Mouse (Mus musculus): Measurements from ENCODE around the gene Srgap2. TPM values are rescaled to one million over a fixed set of nuclear protein-coding genes. Genes with fewer than 3 reads are reported as not detected.
A peak's percentile ranks its signal among the peaks of the same experiment; 100 is the strongest.

Gene Srgap2
- polyA plus RNA-seq, 1 experiment from 2014 or later, result 16.9 TPM

GRCm38 (mm10) chr1:131246433-131247395 is 280.4 kb downstream of the Srgap2 start:
- Histone ChIP-seq H3K27ac (replicated peaks) (no peak overlapping the region), H3K9me3 (replicated peaks) (no peaks in the 10 kb centered on the region), H3K27me3 (ENCODE audit: low read depth, poor library complexity, severe bottlenecking) (peaks cover 68% of the 10 kb centered on the region), H3K4me3 (no peak overlapping the region), H3K4me1 (peaks cover 26% of the 10 kb centered on the region), H3K36me3 (no peaks in the 10 kb centered on the region)
- peak; percentile 31 for DNase-seq (ENCODE audit: low spot score)
- WGBS, result 19% methylated on average over 7 of the region's 7 CpGs

- Histone ChIP-seq H3K36me3 (no peaks in the 10 kb centered on the region), H3K27ac (replicated peaks) (no peak overlapping the region), H3K4me1 (peaks cover 26% of the 10 kb centered on the region), H3K4me3 (peak overlapping the region; percentile 76), H3K9me3 (replicated peaks) (no peaks in the 10 kb centered on the region), H3K27me3 (ENCODE audit: low read depth, poor library complexity, severe bottlenecking) (peaks cover 76% of the 10 kb centered on the region)
- DNase-seq (ENCODE audit: low spot score), result peak; percentile 40
- WGBS, result 7% methylated on average over 9 of the region's 9 CpGs
Observed at GRCm38 (mm10) chr1:131245926-131246325, 281.2 kb downstream of the Srgap2 start.

GRCm38 (mm10) chr1:131245089-131245856 is 281.9 kb downstream of the Srgap2 start, which contains the start of gene Rassf5:
Rassf5 (minus strand) TSS chr1:131245258.
- Histone ChIP-seq H3K36me3 (no peaks in the 10 kb centered on the region), H3K27ac (replicated peaks) (peak within 1 kb of the TSS; percentile 71), H3K4me3 (peak within 1 kb of the TSS; percentile 76), H3K27me3 (ENCODE audit: low read depth, poor library complexity, severe bottlenecking) (peaks cover 83% of the 10 kb centered on the region), H3K4me1 (peaks cover 30% of the 10 kb centered on the region), H3K9me3 (replicated peaks) (no peaks in the 10 kb centered on the region)
- DNase-seq (ENCODE audit: low spot score), result no peak
- 1% methylated on average over 60 of the region's 60 CpGs for WGBS

DNA sequence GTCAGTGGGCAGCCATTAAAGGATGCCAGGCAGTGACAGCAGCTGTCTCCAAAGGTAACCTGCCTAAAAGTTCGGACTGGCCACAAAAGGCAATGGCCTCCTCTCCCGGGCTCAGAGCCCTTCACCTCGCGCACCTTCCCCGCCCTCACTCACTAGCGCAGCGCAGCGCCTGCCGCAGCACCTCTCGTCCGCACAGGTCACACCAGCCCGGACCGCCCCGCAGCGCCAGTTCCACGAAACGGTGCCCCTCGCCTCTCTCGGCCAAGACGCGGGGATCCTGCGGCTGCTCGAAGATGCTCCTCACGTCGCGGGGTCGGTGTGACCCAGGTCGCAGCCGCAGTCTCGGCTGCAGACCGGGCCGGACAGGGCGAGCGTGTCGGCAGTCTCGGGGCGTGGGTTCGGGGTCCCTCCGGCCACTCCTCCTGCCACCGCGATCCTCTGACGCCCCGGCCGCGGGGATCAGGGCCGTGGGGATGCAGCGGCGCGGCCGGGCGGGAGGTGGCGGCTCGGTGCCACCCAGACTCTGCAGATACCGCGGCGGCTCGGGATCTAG is 282.5 kb downstream of the Srgap2 start:
- peak; percentile 66 for DNase-seq (ENCODE audit: low spot score)
- Histone ChIP-seq H3K27ac (replicated peaks) (peak overlapping the region; percentile 71), H3K4me1 (peaks cover 37% of the 10 kb centered on the region), H3K9me3 (replicated peaks) (no peaks in the 10 kb centered on the region), H3K27me3 (ENCODE audit: low read depth, poor library complexity, severe bottlenecking) (peaks cover 88% of the 10 kb centered on the region), H3K36me3 (no peaks in the 10 kb centered on the region), H3K4me3 (peak overlapping the region; percentile 76)
- WGBS, result 1% methylated on average over 57 of the region's 57 CpGs

GRCm38 (mm10) chr1:131242956-131243355 is 284.2 kb downstream of the Srgap2 start:
- WGBS, result 60% methylated on average over 6 of the region's 6 CpGs
- H3K36me3 ChIP-seq, result no peaks in the 10 kb centered on the region
- H3K27me3 ChIP-seq (ENCODE audit: low read depth, poor library complexity, severe bottlenecking), result peaks cover 90% of the 10 kb centered on the region
- H3K4me1 ChIP-seq, result peaks cover 38% of the 10 kb centered on the region
- H3K9me3 ChIP-seq (replicated peaks), result no peaks in the 10 kb centered on the region
- DNase-seq (ENCODE audit: low spot score), result no peak
- H3K4me3 ChIP-seq, result no peak overlapping the region
- no peak overlapping the region for H3K27ac ChIP-seq (replicated peaks)

- H3K27me3 ChIP-seq (ENCODE audit: low read depth, poor library complexity, severe bottlenecking), result peaks cover 62% of the 10 kb centered on the region
- H3K4me1 ChIP-seq, result peaks cover 16% of the 10 kb centered on the region
- H3K4me3 ChIP-seq, result no peak overlapping the region
- DNase-seq (ENCODE audit: low spot score), result no peak
- no peaks in the 10 kb centered on the region for H3K9me3 ChIP-seq (replicated peaks)
- no peaks in the 10 kb centered on the region for H3K36me3 ChIP-seq
- WGBS, result 68% methylated on average over 12 of the region's 12 CpGs
- H3K27ac ChIP-seq (replicated peaks), result no peak overlapping the region
Observed at GRCm38 (mm10) chr1:131239576-131240193, 287.5 kb downstream of the Srgap2 start.

DNA sequence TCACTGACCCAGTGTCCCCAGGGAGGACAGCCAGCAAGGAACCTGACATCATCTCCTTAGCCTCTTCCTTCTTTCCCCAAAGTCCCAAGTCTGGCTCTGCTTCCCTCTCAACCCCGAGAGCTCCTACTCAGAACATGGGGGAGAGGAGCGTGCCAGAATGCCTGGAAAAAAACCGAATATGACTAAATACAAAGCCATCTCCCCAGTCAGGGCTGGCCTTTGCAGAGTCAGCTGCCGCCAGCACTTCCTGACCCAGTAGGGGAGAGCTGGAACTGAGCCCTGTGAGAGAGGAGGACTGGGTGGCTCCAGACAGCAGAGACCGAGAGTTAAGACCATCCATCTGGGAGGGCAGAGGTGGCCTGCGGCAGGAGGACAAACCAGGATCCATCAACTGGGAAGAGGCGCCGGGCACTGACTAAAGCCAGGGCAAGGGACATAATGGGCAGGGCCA is 288.2 kb downstream of the Srgap2 start:
- H3K27me3 ChIP-seq (ENCODE audit: low read depth, poor library complexity, severe bottlenecking), result peaks cover 54% of the 10 kb centered on the region
- no peak overlapping the region for H3K4me3 ChIP-seq

DNA sequence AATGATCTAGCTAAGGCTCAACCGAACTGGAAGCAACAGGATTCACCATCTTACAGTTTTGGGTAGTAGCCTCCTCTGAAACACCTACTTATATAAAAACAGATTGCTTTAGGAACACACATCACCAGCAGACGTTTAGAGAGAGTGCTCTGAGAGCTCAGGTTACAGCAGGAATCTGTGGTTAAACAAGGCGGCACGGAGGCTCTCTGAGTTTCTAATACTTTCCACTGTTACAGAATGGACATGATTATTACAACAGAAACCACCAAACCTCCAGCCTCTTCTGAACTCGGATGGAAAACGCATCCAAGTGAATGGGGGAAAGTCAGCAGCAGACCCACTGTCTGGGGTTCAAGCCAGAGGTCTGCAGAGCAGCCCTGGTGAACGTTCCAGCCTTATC is 291.1 kb downstream of the Srgap2 start:
- no peak for DNase-seq (ENCODE audit: low spot score)
- Histone ChIP-seq H3K27me3 (ENCODE audit: low read depth, poor library complexity, severe bottlenecking) (peaks cover 32% of the 10 kb centered on the region), H3K27ac (replicated peaks) (no peak overlapping the region), H3K4me1 (peaks cover 17% of the 10 kb centered on the region), H3K9me3 (replicated peaks) (no peaks in the 10 kb centered on the region), H3K36me3 (no peaks in the 10 kb centered on the region), H3K4me3 (no peak overlapping the region)
- WGBS, result 68% methylated on average over 7 of the region's 7 CpGs

More for the DNA sequence above, 288.2 kb downstream of the Srgap2 start:
- 77% methylated on average over 8 of the region's 8 CpGs for WGBS
- H3K9me3 ChIP-seq (replicated peaks), result no peaks in the 10 kb centered on the region
- no peak overlapping the region; the same call in 1 of the 2 replicates for H3K27ac ChIP-seq (replicated peaks)
- H3K36me3 ChIP-seq, result no peaks in the 10 kb centered on the region
- peaks cover 12% of the 10 kb centered on the region for H3K4me1 ChIP-seq
- no peak for DNase-seq (ENCODE audit: low spot score)

Small RNA genes within 50 kb of the gene (microRNA-seq; reads per million reads assigned to microRNA genes)
- not detected for gene Gm24273

Other genes starting within 250 kb of the Srgap2 start
- 0.54 and 1.2 TPM in 2 replicates for gene Ikbke, start 247.7 kb downstream of the Srgap2 start, polyA plus RNA-seq (2016; fragmentation: Nextera tagmentation; extraction: Ambion mirVana)
- gene Fam72a, start 551 bp upstream of the Srgap2 start, polyA plus RNA-seq (2016; fragmentation: Nextera tagmentation; extraction: Ambion mirVana), result 4.4 and 5.7 TPM in 2 replicates
- 0.04 TPM in 1 of 2 replicates, not detected in the other for gene Avpr1b, start 71.9 kb upstream of the Srgap2 start, polyA plus RNA-seq (2016; fragmentation: Nextera tagmentation; extraction: Ambion mirVana)
- gene Ctse, start 111.0 kb upstream of the Srgap2 start, polyA plus RNA-seq (2016; fragmentation: Nextera tagmentation; extraction: Ambion mirVana), result 0.07 TPM in 1 of 2 replicates, not detected in the other
- gene Rab7b, start 161.3 kb upstream of the Srgap2 start, polyA plus RNA-seq (2016; fragmentation: Nextera tagmentation; extraction: Ambion mirVana), result 0.77 and 1.4 TPM in 2 replicates
- not detected in 2 replicates for gene Slc26a9, start 216.7 kb upstream of the Srgap2 start, polyA plus RNA-seq (2016; fragmentation: Nextera tagmentation; extraction: Ambion mirVana)

Data from midbrain, embryonic 10.5 days (tissue).